Mouse (Mus musculus): Measurements from ENCODE around the gene Il23r.

GRCm38 (mm10) chr6:67451330-67451729 lies 40.3 kb downstream of the Il23r start:
- TF ChIP-seq EP300 (IDR thresholded peaks at IDR 0.05; ENCODE audit: low read depth) (no peak), CTCF (IDR thresholded peaks at IDR 0.05; ENCODE audit: low read depth) (peak; percentile 45)

Measured in heart, postnatal 0 days (tissue).